Mouse (Mus musculus): ENCODE results near the gene Crtap. TPM values are rescaled to one million over a fixed set of nuclear protein-coding genes. Genes with fewer than 3 reads are reported as not detected.

Gene Crtap
- total and polyA plus RNA-seq, 3 experiments: 28.5 to 67.7 (median 31.2) TPM

- Histone ChIP-seq H3K4me3 (no peak overlapping the region), H3K4me1 (ENCODE audit: control insufficient read depth, insufficient read depth, low read length) (no peaks in the 10 kb centered on the region), H3K27ac (no peak overlapping the region), H3K27me3 (ENCODE audit: control insufficient read depth, insufficient read depth, low read length) (no peaks in the 10 kb centered on the region), H3K79me2 (replicated peaks; ENCODE audit: control insufficient read depth, insufficient read depth, low read length) (no peaks in the 10 kb centered on the region), H3K36me3 (ENCODE audit: control insufficient read depth, insufficient read depth, low read length) (no peaks in the 10 kb centered on the region), H3K9ac (ENCODE audit: low read depth, low read length) (no peak overlapping the region)
- 28% methylated on average over 11 of the region's 11 CpGs for WGBS
- intact Hi-C loops (cut with DNase I): loop anchor here (2.0 to 10.0 kb wide), 2 partner anchors 83 to 169 kb away; no protein-coding TSS in a partner anchor
- TF ChIP-seq CTCF (IDR thresholded peaks at IDR 0.05) (peak; percentile 98), POLR2A (IDR thresholded peaks at IDR 0.05; ENCODE audit: insufficient read depth, low read depth, low read length) (no peak)
- peak; percentile 18 to 40 for DNase-seq
Observed at GRCm38 (mm10) chr9:114415701-114416100, 25.2 kb upstream of the Crtap start.

DNA sequence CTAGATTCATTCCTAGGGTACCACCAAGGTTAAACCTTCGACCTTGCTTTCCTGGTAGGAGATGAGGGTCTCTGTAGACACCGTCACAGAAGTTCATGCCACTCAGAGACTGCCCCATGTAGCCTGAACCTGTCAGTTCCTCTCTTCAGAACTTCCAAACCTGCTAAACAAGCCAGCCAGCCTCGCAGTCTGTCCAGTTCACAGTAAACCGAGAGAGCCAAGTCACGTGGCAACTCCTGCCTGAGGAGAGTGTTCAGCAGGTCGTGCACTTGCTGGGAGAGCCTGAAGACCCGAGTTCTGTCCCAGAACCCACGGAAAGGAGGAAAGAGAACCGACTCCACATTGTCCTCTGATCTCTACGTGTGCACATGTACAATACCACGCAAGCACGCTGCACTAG lies 23.4 kb upstream of the Crtap start:
- TF ChIP-seq EP300 (IDR thresholded peaks at IDR 0.05; ENCODE audit: insufficient read depth, low read depth, low read length) (no peak), CTCF (IDR thresholded peaks at IDR 0.05) (no peak), POLR2A (IDR thresholded peaks at IDR 0.05; ENCODE audit: insufficient read depth, low read depth, low read length) (no peak)
- intact Hi-C loops (cut with DNase I): loop anchor here (10.0 kb wide), 1 partner anchor 171 kb away; no protein-coding TSS in a partner anchor
- no peak for DNase-seq
- Histone ChIP-seq H3K4me3 (no peak overlapping the region), H3K27me3 (ENCODE audit: control insufficient read depth, insufficient read depth, low read length) (no peaks in the 10 kb centered on the region), H3K27ac (no peak overlapping the region), H3K36me3 (ENCODE audit: control insufficient read depth, insufficient read depth, low read length) (no peaks in the 10 kb centered on the region), H3K79me2 (replicated peaks; ENCODE audit: control insufficient read depth, insufficient read depth, low read length) (no peaks in the 10 kb centered on the region), H3K9ac (ENCODE audit: low read depth, low read length) (no peak overlapping the region), H3K4me1 (ENCODE audit: control insufficient read depth, insufficient read depth, low read length) (no peaks in the 10 kb centered on the region)
- 85% methylated on average over 12 of the region's 12 CpGs for WGBS

DNA sequence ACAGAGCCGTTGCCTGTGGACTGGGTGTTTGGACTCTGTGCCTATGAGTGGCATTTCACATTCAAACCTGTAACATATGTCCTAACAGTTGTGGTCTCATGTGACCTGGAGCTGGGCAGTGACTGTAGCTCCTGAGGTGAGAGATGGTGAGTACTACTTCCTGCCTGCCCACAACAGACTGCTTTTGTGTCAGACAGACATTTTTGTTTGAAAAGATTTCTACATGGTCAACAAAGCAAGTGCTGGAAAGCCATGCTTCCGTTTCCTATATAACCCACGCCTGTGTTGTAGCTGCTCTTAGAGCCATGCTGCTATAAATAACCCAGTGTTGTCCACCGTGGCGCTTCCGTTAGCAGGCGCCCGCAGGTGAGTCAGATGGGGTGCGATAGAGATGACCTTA lies 21.9 kb upstream of the Crtap start:
- TF ChIP-seq CTCF (IDR thresholded peaks at IDR 0.05) (no peak), POLR2A (IDR thresholded peaks at IDR 0.05; ENCODE audit: insufficient read depth, low read depth, low read length) (no peak), EP300 (IDR thresholded peaks at IDR 0.05; ENCODE audit: insufficient read depth, low read depth, low read length) (no peak)
- Histone ChIP-seq H3K79me2 (replicated peaks; ENCODE audit: control insufficient read depth, insufficient read depth, low read length) (no peaks in the 10 kb centered on the region), H3K27me3 (ENCODE audit: control insufficient read depth, insufficient read depth, low read length) (no peaks in the 10 kb centered on the region), H3K9ac (ENCODE audit: low read depth, low read length) (no peak overlapping the region), H3K36me3 (ENCODE audit: control insufficient read depth, insufficient read depth, low read length) (no peaks in the 10 kb centered on the region), H3K27ac (no peak overlapping the region), H3K4me1 (ENCODE audit: control insufficient read depth, insufficient read depth, low read length) (no peaks in the 10 kb centered on the region), H3K4me3 (no peak overlapping the region)
- intact Hi-C loops (cut with DNase I): loop anchor here (10.0 kb wide), 1 partner anchor 172 kb away; no protein-coding TSS in a partner anchor
- no peak for DNase-seq
- WGBS: 49% methylated on average over 9 of the region's 9 CpGs

DNA sequence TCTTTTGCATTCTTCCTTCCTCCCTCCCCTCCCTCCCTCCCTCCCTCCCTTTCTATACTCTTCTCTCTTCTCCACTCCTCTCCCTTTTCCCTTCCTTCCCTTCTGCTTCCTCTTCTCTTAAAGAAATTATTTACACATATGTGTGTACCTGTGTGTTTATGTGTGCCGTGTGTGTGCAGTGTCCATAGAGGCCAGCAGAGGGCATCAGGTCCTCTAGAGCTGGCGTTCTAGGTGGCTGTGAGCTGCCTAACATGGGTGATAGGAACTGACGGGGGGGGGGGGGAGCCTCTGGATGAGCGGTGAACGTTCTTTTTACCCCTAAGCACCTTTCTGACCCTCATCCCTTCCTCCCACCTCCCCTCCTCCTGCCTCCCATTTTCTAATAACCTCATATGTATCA lies 20.8 kb upstream of the Crtap start:
- DNase-seq: no peak
- Histone ChIP-seq H3K79me2 (replicated peaks; ENCODE audit: control insufficient read depth, insufficient read depth, low read length) (no peaks in the 10 kb centered on the region), H3K4me1 (ENCODE audit: control insufficient read depth, insufficient read depth, low read length) (no peaks in the 10 kb centered on the region), H3K27ac (no peak overlapping the region), H3K9ac (ENCODE audit: low read depth, low read length) (no peak overlapping the region), H3K4me3 (no peak overlapping the region), H3K27me3 (ENCODE audit: control insufficient read depth, insufficient read depth, low read length) (no peaks in the 10 kb centered on the region), H3K36me3 (ENCODE audit: control insufficient read depth, insufficient read depth, low read length) (no peaks in the 10 kb centered on the region)
- WGBS: 87% methylated on average over 5 of the region's 5 CpGs
- TF ChIP-seq EP300 (IDR thresholded peaks at IDR 0.05; ENCODE audit: insufficient read depth, low read depth, low read length) (no peak), CTCF (IDR thresholded peaks at IDR 0.05) (no peak), POLR2A (IDR thresholded peaks at IDR 0.05; ENCODE audit: insufficient read depth, low read depth, low read length) (no peak)
- intact Hi-C loops (cut with DNase I): loop anchor here (10.0 kb wide), 1 partner anchor 174 kb away; no protein-coding TSS in a partner anchor

- no peak for DNase-seq
- Histone ChIP-seq H3K9ac (ENCODE audit: low read depth, low read length) (no peak overlapping the region), H3K36me3 (ENCODE audit: control insufficient read depth, insufficient read depth, low read length) (no peaks in the 10 kb centered on the region), H3K4me3 (no peak overlapping the region), H3K79me2 (replicated peaks; ENCODE audit: control insufficient read depth, insufficient read depth, low read length) (0 out of 2 replicates have a peak, but pooled peaks cover 3% of the 10 kb centered on the region), H3K4me1 (ENCODE audit: control insufficient read depth, insufficient read depth, low read length) (no peaks in the 10 kb centered on the region), H3K27me3 (ENCODE audit: control insufficient read depth, insufficient read depth, low read length) (no peaks in the 10 kb centered on the region), H3K27ac (no peak overlapping the region)
- intact Hi-C loops (cut with DNase I): loop anchor here (10.0 kb wide), 1 partner anchor 174 kb away; no protein-coding TSS in a partner anchor
- WGBS: 89% methylated on average over 11 of the region's 11 CpGs
- TF ChIP-seq EP300 (IDR thresholded peaks at IDR 0.05; ENCODE audit: insufficient read depth, low read depth, low read length) (no peak), POLR2A (IDR thresholded peaks at IDR 0.05; ENCODE audit: insufficient read depth, low read depth, low read length) (no peak), CTCF (IDR thresholded peaks at IDR 0.05) (no peak)
Observed at GRCm38 (mm10) chr9:114410313-114410862, 19.9 kb upstream of the Crtap start.

DNA sequence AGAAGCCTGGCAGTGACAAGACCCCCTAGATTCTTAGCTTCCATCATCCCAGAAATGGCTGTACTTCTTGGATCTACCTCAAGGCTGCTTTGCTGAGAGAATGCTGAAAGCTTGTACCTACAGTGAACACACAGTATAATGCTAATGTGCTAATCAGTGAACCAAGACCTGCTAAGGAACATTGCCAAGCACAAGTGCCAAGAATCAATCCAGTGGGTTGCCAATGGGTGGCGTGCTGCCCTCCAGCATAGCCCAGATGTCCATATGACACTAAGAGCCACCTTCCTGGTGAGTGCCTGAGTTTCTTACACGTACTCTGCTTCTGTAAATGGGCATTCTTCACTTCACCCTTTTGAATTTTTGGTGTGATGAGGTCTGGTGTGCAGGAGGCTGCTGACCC lies 17.2 kb upstream of the Crtap start:
- 78% methylated on average over 2 of the region's 2 CpGs for WGBS
- TF ChIP-seq POLR2A (IDR thresholded peaks at IDR 0.05; ENCODE audit: insufficient read depth, low read depth, low read length) (no peak), CTCF (IDR thresholded peaks at IDR 0.05) (no peak), EP300 (IDR thresholded peaks at IDR 0.05; ENCODE audit: insufficient read depth, low read depth, low read length) (no peak)
- no peak for DNase-seq
- H3K9ac ChIP-seq (ENCODE audit: low read depth, low read length): no peak overlapping the region
- no peaks in the 10 kb centered on the region for H3K4me1 ChIP-seq (ENCODE audit: control insufficient read depth, insufficient read depth, low read length)
- peaks cover 6% of the 10 kb centered on the region; the same call in 1 of the 2 replicates for H3K79me2 ChIP-seq (replicated peaks; ENCODE audit: control insufficient read depth, insufficient read depth, low read length)
- intact Hi-C loops (cut with DNase I): no loop called here
- H3K4me3 ChIP-seq: no peak overlapping the region
- no peak overlapping the region for H3K27ac ChIP-seq
- no peaks in the 10 kb centered on the region for H3K36me3 ChIP-seq (ENCODE audit: control insufficient read depth, insufficient read depth, low read length)
- H3K27me3 ChIP-seq (ENCODE audit: control insufficient read depth, insufficient read depth, low read length): no peaks in the 10 kb centered on the region
